Mouse (Mus musculus) limb, embryonic 11.5 days (tissue): ENCODE data around the gene Ankrd40. TPM values are rescaled to one million over a fixed set of nuclear protein-coding genes. Genes with fewer than 3 reads are reported as not detected.

Source experiments
- ATAC-seq: fragments of 200-750 bp; cut with Nextera tagmentation; 2 replicates; pipeline ENCODE4 v1.8.0; 2017; ENCODE audit warnings: low read depth; ENCODE audit not compliant: insufficient number of reproducible peaks, low FRiP score, low TSS enrichment
- DNase-seq: peaks from one replicate; pipeline ENCODE4 v3.0.0-alpha.2; 2015; ENCODE audit warnings: low spot score
- H3K27ac ChIP-seq: fragments of 300-500 bp; sonication (generic); replicated peaks from 2 replicates; pipeline ENCODE4 v1.5.1; 2014; ENCODE audit warnings: low read depth, mild to moderate bottlenecking, low read length
- H3K27me3 ChIP-seq: fragments of 300-500 bp; sonication (generic); 2 replicates; pipeline ENCODE4 v1.6.1; 2014; ENCODE audit warnings: mild to moderate bottlenecking, low read length, mixed read lengths; ENCODE audit not compliant: control insufficient read depth, insufficient read depth
- H3K36me3 ChIP-seq: fragments of 300-500 bp; sonication (generic); 2 replicates; pipeline ENCODE4 v1.6.1; 2014; ENCODE audit warnings: mild to moderate bottlenecking, low read length, moderate library complexity, mixed read lengths; ENCODE audit not compliant: control insufficient read depth, insufficient read depth
- H3K4me1 ChIP-seq: fragments of 300-500 bp; sonication (generic); 2 replicates; pipeline ENCODE4 v1.6.1; 2014; ENCODE audit warnings: low read length, mixed read lengths; ENCODE audit not compliant: control insufficient read depth, insufficient read depth
- H3K4me2 ChIP-seq: fragments of 300-500 bp; sonication (generic); 2 replicates; pipeline ENCODE4 v1.6.1; 2014; ENCODE audit warnings: low read depth, mild to moderate bottlenecking, moderate library complexity; ENCODE audit not compliant: severe bottlenecking
- H3K4me3 ChIP-seq: fragments of 300-500 bp; sonication (generic); 2 replicates; pipeline ENCODE4 v1.5.1; 2014; ENCODE audit warnings: low read depth, low read length
- H3K9ac ChIP-seq: fragments of 300-500 bp; sonication (generic); 2 replicates; pipeline ENCODE4 v1.6.1; 2014; ENCODE audit warnings: mild to moderate bottlenecking, low read length
- H3K9me3 ChIP-seq: fragments of 300-500 bp; sonication (generic); 2 replicates; pipeline ENCODE4 v1.6.1; 2016; ENCODE audit warnings: low read length; ENCODE audit not compliant: control insufficient read depth
- WGBS: fragments of 180-500 bp; shearing (Covaris S2); extraction: QIAGEN DNeasy Blood & Tissue Kit; methylation state at CpG from one replicate; pipeline ENCODE4 v1.1.7; 2014; 5-methylcytosine and 5-hydroxymethylcytosine counted together
- polyA plus RNA-seq: library from polyadenylated mRNA; unstranded; fragments of >200 nt; fragmentation: Nextera tagmentation; extraction: Ambion mirVana; gene quantifications from 2 replicates; pipeline ENCODE4 v1.2.1, GENCODE M21; 2014

The Ankrd40 gene
- polyA plus RNA-seq, 1 experiment from 2014 or later: 24.1 TPM

DNA sequence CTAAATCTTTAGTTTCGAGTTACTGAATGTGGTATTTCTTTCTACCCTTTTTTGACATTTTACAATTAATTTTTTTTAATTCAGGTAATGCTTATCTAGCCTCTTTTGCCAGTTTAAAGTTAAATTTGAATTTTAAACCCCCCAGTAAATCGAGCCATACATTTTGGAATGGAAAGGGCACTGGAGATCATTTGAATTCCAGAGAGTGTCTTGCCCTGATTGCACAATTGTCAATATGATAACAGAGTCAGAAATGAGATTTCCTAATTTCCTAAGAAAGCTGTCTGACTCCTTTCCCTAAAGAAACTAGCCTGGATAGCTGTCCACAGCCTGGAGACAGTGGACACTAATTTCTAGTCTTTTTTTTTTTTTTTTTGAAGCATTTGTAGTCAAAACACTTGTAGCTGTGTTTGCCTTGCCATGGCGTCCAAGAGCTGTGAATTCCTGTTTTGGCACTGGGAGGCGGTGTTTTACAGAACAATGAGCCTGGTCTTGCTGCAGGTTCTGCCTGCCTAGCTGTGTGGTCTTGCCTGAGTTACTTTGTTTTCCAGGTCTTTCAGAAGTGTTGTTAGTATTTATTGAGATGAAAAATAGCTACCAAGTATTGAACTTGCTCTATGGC lies 1.6 kb downstream of the Ankrd40 start:
- no peak overlapping the region for H3K4me2 ChIP-seq
- no peak overlapping the region for H3K27ac ChIP-seq
- H3K9ac ChIP-seq: no peak overlapping the region
- 67% methylated on average over 4 of the region's 4 CpGs for WGBS
- H3K4me1 ChIP-seq: peaks cover 4% of the 10 kb centered on the region; the same call in 1 of the 2 replicates
- no peak overlapping the region for H3K4me3 ChIP-seq
- H3K27me3 ChIP-seq: no peaks in the 10 kb centered on the region
- DNase-seq (peak; percentile 67), ATAC-seq (no peak)
- H3K36me3 ChIP-seq: peaks cover under 1% of the 10 kb centered on the region
- H3K9me3 ChIP-seq: no peaks in the 10 kb centered on the region

DNA sequence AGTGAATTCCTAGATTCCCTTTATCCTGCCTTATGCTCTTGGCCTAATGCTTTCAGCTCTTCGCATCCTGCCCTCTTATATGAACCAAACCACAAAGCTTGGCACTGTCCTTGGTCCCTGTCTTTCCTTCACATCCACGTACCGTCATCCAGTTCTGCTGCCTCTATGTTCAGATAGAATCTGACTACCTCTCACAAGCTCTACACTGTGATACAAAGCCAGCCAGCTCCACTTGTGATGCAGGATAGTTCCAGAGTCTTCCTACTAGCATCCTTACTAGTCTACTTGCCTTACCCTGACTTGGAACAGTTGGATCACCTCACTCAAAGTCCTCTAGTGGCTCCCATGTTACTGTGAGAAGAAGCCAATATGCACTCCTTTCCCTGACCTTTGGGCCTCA lies 2.4 kb downstream of the Ankrd40 start:
- Histone ChIP-seq H3K9me3 (no peaks in the 10 kb centered on the region), H3K36me3 (peaks cover 4% of the 10 kb centered on the region), H3K9ac (no peak overlapping the region), H3K4me1 (peaks cover 4% of the 10 kb centered on the region; the same call in 1 of the 2 replicates), H3K27me3 (no peaks in the 10 kb centered on the region), H3K4me2 (no peak overlapping the region), H3K4me3 (no peak overlapping the region), H3K27ac (no peak overlapping the region)
- 93% methylated on average over 3 of the region's 3 CpGs for WGBS
- ATAC-seq (no peak), DNase-seq (no peak)

DNA sequence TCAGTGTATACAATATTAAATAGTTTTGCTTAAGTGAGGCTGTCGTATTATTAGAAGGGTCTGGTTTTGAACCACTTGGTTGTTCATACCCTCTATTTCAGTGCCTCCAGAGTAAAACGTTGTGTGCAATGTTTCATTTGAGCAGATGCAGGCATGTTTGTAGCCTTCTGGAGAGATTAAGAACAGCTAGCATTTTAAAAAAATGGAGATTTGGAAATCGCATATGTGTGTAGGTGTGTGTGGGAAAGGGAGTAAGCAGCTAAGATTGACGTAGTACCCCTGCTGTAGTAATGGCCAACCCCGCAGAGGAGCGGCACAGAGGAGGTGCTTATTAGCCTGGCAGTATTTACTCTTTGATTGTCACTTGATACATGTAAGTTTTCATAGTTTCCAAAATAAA lies 4.9 kb downstream of the Ankrd40 start:
- H3K4me1 ChIP-seq: no peaks in the 10 kb centered on the region; the same call in 1 of the 2 replicates
- H3K27me3 ChIP-seq: no peaks in the 10 kb centered on the region
- no peak overlapping the region for H3K9ac ChIP-seq
- H3K36me3 ChIP-seq: peaks cover 6% of the 10 kb centered on the region
- no peaks in the 10 kb centered on the region for H3K9me3 ChIP-seq
- DNase-seq: no peak
- WGBS: 90% methylated on average over 6 of the region's 6 CpGs
- H3K27ac ChIP-seq: no peak overlapping the region
- H3K4me3 ChIP-seq: no peak overlapping the region
- no peak overlapping the region for H3K4me2 ChIP-seq
- ATAC-seq: no peak

DNA sequence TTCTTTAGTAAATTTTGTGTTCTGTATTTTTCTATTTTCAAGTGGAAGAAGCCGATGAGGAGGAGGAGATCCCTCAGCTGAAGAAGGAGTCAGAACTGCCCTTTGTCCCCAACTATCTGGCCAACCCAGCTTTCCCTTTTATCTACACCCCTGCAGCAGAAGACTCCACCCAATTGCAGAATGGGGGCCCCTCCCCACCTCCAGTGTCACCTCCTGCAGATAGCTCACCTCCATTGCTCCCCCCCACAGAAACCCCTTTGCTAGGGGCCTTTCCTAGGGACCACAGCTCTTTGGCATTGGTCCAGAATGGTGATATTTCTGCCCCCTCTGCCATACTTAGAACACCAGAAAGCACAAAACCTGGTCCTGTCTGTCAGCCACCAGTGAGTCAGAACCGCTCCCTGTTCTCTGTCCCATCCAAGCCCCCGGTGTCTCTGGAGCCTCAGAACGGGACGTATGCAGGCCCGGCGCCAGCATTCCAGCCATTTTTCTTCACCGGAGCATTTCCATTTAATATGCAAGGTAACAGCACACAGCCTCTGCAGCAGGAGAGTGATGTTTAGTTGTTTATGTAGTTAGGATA lies 6.7 kb downstream of the Ankrd40 start:
- WGBS: 94% methylated on average over 8 of the region's 8 CpGs
- DNase-seq (no peak), ATAC-seq (no peak)
- no peaks in the 10 kb centered on the region; the same call in 1 of the 2 replicates for H3K4me1 ChIP-seq
- H3K36me3 ChIP-seq: peaks cover 8% of the 10 kb centered on the region
- H3K9ac ChIP-seq: no peak overlapping the region
- no peaks in the 10 kb centered on the region for H3K27me3 ChIP-seq
- no peak overlapping the region for H3K4me2 ChIP-seq
- H3K9me3 ChIP-seq: no peaks in the 10 kb centered on the region
- H3K4me3 ChIP-seq: no peak overlapping the region
- H3K27ac ChIP-seq: no peak overlapping the region

- DNase-seq (no peak), ATAC-seq (no peak)
- Histone ChIP-seq H3K4me1 (peaks cover 12% of the 10 kb centered on the region; the same call in 1 of the 2 replicates), H3K9me3 (no peaks in the 10 kb centered on the region), H3K36me3 (peaks cover 12% of the 10 kb centered on the region), H3K4me2 (no peak overlapping the region), H3K27me3 (no peaks in the 10 kb centered on the region), H3K4me3 (no peak overlapping the region), H3K9ac (no peak overlapping the region), H3K27ac (no peak overlapping the region)
These were observed 8.8 kb downstream of the Ankrd40 start for GRCm38 (mm10) chr11:94336551-94336950.

- DNase-seq (no peak), ATAC-seq (no peak)
- Histone ChIP-seq H3K9ac (no peak overlapping the region), H3K27ac (no peak overlapping the region), H3K4me2 (no peak overlapping the region), H3K9me3 (no peaks in the 10 kb centered on the region), H3K27me3 (no peaks in the 10 kb centered on the region), H3K4me3 (no peak overlapping the region), H3K36me3 (peaks cover 12% of the 10 kb centered on the region), H3K4me1 (peaks cover 27% of the 10 kb centered on the region)
- WGBS: 85% methylated on average over 2 of the region's 2 CpGs
These were observed 10.5 kb downstream of the Ankrd40 start for GRCm38 (mm10) chr11:94338347-94338746.

DNA sequence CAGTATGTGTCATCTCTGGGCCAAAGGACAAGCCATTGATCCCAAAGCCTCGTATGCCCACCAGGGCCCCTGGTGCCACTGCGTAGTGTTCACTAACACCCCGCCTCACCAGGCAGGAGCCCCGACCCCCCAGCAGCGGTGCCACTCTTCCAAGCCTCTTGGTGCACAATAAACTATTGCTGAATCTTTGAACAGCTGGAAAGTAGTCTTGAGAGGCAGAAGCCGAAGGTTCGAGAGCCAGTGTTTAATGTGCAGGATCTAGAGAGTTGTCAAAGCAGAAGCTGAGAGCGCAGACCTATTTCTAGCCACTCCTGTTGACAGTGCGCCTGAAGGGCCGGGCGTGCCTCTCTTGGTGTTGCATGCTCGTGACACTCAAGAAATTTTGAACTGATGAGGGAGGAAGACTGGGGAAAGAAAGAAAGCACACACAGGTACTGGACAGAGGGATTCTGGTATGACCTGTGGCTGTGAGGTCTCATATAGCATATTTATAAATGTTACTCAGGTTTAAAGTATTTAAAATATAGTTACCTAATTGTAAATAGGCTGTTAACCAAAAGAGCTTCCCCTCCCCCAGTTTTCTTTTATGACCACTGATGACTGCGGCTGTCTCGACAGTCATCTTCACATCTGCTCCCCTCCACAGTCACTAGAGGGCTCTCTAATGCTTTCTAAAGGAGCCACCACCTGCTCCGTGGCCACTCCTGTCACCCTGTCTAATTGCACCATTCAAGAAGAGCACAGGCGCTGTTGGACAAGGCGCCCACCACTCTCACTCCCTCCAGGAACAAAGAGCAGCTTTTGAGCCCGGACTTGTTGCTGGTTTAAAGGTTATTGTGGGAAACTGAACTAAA lies 12.2 kb downstream of the Ankrd40 start:
- peak; percentile 66 for DNase-seq
- ATAC-seq: no peak
- Histone ChIP-seq H3K27me3 (no peaks in the 10 kb centered on the region), H3K4me1 (peaks cover 35% of the 10 kb centered on the region), H3K27ac (no peak overlapping the region), H3K9me3 (no peaks in the 10 kb centered on the region), H3K9ac (no peak overlapping the region), H3K36me3 (peaks cover 8% of the 10 kb centered on the region; the same call in 1 of the 2 replicates), H3K4me3 (no peak overlapping the region), H3K4me2 (no peak overlapping the region)
- 58% methylated on average over 18 of the region's 18 CpGs for WGBS
